Mouse (Mus musculus) MEL-GATA-1-ER (cell line): Measurements from ENCODE around the gene Pitpna.
"Not testable (repeated sequence)": the region's sequence is repeated elsewhere in the genome, so short reads cannot be mapped to it uniquely, and the experiment has no call there.

ENCODE experiments used
- DNase-seq: peaks from one replicate; pipeline ENCODE4 v3.0.0-alpha.2; 2012; ENCODE audit warnings: low read depth; ENCODE audit errors: extremely low read depth

Gene Pitpna

DNA sequence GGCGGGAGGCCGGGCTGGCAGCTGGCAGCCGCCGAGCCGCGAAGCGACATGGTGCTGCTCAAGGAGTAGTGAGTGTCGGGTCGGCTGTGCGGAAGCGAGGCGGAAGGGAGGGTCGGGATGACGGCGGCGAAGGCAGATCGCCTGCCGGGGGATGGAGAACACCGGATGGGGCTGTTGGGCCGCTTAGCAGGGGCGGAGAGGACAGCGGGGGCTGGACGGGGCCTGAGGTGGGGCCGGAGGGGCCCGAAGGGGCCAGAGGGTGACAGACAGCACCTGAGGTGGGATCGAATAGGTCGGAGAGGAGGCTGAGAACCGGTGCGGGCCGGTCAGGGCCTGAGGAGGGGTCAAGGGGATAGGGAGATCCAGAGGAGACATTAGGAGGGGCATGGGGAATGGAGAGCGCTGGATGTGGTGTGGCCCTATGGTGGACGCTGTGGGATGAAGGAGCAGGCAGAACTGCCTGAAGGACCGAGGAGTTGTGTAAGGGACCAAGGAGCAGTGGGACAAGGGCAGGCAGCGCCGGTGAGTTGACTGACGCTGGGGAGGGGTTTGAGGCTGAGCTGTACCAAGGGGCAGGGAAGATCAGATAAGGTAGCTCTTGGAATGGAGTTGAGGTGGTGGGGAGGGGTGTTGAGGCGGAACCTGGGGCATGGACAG, 516 bp downstream of the Pitpna start:
- peak; percentile 42 for DNase-seq

DNA sequence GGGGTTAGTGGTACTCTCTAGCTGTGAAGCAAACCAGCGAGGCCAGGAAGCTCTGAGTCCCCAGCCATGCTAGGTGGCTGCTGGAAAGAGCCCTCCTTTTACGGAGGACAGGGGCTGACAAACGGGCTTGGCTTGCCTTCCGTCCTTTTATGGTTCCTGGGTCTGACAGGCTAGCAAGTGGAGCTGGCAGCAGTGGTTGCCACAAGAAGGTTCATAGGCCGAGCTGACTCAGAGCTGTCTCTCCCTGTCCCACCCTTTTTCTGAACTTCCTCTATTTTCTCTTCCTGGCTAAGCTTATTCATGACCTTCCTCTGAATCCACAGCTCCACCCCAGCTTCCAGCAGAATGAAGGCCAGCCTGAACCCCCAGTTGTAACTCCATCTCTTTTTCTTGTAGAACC, 4.7 kb downstream of the Pitpna start:
- peak; percentile 77 for DNase-seq

DNA sequence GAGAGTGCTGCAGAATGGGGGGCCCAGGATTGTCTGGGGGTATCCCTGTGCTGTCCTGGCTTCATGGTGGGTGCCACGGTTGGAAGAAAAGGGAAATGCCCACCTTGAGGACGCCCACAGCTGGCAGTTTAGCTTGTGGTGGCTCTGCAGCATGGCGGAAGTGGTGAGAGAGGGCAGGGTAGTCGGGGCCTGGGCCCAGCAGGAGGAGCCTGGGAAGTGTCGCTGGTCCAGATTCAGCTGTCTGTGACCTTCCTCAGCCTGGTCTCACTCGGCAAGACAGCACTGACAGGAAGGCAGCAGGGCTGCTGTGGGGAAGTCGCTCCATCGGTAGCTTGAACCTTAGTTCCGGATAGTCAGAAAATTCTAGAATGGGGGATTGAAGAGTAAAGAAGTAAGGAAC, 6.5 kb downstream of the Pitpna start:
- no peak for DNase-seq

DNA sequence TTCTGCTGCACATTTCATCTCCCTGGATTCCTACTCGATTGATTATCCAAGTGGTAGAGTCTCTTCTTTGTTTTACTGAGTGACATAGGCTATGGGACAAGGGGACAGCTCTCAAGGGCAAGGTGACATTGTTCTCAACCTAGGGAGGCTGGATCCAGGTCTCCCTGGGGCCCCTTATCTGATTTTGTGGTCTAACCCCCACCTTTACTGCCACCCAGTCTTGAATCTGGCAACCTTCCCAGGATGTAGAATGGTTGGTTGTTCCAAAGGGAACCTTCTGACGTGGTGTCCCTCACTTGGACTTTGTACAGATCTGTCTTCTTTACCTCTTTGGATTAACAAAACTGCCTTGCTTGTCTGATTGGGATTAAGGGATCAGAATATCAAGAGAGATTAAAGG, 7.5 kb downstream of the Pitpna start:
- DNase-seq = no peak

DNA sequence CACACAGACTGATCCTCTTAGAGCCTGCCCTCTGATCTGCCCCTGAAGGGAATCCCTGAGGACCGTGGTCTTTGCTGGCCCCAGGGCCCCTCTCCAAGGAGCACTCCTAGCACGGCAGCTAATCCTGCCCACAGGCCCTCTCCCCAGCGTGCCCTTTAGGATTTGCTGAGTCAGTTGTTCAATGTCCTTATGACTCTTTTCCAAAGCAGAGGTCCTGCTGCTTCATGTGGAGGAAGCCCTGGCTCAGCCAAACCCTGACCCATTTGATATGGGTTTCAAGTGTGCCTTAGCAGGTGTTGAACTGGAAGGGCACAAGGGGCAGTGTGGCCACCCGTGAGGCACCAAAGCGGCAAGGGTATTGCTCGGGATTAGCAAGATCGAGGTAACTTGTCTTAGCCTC, 7.9 kb downstream of the Pitpna start:
- no peak for DNase-seq

DNA sequence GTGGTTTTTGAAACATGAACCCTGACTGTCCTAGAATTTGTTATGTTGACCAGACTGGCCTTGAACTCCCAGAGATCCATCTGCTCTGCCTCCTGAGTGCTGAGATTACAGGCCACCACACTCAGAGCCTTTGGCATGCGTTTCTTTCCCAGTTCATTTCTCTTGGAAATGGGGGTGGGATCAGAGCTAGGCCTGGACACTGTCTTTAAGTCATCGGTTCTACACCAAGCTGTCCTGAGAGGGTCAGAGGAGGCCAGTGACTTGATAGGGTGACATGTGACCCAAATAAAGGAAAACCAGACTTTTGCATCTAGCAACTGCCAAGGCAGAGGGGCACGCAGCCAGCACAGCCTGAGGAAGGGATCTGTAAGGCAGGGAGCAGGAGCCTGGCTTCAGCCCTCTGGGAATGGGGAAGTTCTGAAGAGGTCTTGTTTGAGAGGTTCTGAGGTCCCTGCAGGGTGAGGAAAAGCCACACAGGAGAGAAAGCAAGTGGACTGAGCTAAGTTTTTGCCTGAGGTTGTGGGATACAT, 8.9 kb downstream of the Pitpna start:
- DNase-seq = no peak

DNA sequence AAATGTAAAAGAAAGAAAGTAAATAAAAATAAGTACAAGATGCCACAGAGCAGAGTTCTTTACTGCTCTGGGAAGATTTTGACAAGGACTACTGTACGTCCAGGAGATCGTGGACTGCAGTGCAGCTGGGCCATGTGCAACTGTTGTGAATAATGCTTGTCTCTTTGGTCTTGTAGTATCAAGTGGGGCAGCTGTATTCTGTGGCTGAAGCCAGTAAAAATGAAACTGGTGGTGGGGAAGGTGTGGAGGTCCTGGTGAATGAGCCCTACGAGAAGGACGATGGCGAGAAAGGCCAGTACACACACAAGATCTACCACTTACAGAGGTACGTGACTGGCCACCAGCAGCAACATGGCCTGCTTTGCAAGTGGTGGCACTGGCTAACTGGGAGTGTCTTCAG, 10.1 kb downstream of the Pitpna start:
- DNase-seq = no peak

DNA sequence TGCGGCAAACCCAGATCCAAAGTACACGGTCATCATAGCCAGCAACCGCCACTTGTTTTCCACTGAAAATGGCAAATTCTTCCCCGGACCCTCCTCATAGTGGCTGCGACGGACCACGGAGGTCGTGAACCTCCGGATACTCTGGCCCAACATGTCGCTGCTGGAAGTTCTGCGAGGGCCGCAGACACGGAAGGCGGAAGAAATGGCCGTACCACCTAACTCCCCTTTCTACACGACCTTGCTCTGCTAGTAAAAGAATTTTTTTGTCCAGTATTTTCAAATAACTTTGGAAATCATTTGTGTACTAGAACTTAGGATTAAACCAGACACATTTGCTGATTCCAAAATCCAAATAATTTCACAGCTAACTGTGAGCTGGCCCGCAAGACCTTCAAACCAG, 11.9 kb downstream of the Pitpna start:
- not testable (repeated sequence) for DNase-seq

DNA sequence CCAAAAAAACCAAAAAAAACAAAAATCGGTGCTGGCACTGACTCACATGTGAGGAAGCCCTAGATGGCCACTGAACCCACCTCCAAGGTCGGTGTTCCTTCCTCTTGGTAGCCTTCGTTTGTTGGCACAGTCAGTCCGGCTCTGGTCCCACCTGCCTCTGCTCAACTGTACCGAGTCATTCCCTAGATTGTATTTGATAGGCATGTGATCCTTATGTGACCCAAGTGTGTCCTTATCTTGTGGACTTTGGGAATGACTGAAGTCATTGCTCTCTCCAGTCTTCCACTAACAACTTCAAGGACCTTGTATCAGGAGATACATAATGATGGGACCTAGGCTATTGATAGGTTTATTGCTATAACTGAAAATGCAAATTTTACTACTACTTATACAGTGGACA, 16.9 kb downstream of the Pitpna start:
- no peak for DNase-seq

DNA sequence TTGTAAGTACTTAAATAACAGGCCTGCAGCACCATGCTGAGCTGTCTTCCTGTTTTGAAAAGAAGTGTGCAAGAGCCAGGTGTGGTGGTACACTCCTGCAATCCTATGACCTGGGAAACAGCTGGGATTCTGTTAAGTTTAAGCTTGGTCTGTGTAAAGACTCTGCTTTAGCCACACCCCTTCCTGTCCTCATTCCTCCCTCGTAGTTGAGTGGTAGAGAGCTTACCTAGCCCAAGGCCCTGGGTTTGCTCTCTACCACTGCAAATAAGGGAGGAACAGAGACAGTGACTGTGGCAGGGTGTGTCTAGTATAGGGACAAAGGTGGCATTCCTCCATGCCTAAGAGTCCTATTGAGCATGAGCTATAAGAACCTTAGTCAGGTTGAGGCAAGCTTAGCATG, 17.4 kb downstream of the Pitpna start:
- no peak for DNase-seq

DNA sequence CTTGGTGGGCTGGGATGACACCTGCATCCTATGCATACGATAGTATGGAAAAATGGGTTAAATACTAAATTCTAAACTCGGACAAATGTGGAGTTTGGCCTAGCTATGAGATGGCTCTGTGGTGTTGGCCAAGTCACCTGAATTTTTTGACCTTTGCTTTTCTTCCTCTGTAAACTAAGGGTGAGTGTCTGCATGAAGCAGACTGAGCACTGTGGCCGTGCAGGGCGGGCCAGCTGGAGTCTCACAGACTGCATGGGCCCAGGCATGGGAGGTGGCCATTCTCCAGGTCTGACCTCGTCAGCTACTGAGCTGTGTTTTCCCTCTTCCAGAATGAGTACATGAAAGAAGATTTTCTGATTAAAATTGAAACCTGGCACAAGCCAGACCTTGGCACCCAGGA, 20.9 kb downstream of the Pitpna start:
- no peak for DNase-seq

DNA sequence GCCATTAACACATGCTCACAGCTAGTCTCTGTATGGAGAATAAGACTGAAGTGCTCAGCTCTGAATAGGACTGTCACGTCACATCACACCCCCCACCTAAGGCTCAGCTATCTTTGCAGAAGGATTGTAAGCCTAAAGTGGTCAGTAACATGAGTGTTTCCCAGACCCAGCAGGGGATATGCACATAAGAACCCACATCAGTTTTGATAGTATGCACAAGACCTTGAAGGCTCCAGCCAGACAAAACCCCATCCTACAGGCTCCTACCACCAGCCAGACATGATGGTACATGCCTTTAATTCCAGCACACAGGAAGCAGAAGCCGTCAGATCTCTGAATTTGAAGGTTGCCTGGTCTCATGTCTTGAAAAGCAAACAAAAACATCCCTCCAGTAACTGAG, 22.1 kb downstream of the Pitpna start:
- no peak for DNase-seq

DNA sequence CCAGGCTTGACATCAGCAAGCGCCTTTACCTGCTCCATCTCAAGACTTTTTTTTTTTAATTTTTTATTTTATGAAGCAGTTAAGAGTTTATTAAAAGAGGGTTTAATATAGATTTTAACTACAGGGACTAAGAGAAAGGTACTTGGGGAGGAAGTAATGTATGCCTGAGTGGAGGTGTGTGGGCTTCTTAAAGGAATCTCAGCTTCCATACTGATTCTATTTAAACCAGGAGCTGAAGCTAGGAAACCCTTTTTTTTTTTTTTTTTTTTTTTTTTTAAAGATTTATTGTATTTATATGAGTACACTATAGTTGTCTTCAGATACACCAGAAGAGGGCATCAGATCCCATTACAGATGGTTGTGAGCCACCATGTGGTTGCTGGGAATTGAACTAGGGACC, 26.9 kb downstream of the Pitpna start:
- DNase-seq = no peak

DNA sequence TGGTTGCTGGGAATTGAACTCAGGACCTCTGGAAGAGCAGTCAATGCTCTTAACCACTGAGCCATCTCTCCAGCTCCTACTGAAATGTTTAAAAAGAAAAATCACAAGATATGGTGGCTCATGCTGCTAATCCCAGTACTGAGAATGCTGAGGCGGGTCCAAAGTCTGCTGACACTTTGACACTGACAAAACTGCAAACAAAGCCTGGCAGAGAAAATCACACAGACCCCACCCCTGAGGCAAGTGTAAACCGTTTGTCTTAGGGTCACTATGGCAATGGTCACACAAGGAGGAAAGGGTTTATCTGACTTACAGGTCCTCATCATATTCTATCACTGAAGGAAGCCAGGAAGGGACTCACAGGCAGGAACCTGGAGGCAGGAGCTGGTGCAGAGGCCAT, 27.7 kb downstream of the Pitpna start:
- no peak for DNase-seq

DNA sequence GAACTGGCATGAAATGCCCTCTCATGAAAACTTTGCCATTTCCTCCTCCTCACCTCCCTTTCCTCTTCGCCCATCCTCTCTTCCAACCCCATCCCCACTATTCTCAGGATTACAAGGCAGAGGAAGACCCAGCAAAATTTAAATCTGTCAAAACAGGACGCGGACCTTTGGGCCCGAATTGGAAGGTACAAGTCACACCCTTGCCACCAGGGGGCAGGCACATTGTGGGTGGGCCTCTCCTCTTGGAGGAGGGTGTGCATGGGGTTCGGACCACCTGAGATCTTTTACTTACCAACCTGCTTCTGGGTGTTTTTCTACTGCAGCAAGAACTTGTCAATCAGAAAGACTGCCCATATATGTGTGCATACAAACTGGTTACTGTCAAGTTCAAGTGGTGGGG, 31.2 kb downstream of the Pitpna start:
- no peak for DNase-seq

DNA sequence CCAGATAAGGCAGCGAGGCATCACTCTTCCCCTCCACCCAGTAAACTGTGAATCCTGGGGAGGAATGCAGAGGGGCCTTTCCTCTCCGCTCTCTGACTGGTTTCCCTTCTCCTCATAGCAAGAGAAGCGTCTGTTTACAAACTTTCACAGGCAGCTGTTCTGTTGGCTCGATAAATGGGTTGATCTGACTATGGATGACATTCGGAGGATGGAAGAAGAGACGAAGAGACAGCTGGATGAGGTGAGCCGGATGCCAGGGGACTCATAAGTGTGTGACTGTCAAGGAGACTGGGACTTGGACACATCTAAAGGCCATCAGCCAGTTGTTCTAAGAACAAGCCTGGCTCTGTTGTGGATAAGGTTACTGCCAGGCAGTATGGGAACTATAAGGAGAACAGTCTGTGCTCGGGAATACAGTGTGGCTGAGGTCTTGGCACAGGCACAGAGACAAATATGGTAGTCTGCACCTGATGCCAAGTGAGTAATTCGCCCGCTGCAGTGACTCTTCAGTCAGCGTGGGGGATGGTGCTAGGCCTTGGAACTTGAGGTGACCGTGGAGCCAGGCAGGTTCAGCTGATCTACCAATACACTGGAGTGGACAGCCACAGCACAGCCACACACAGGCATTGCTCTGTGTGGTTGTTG, 32.4 kb downstream of the Pitpna start:
- no peak for DNase-seq

DNA sequence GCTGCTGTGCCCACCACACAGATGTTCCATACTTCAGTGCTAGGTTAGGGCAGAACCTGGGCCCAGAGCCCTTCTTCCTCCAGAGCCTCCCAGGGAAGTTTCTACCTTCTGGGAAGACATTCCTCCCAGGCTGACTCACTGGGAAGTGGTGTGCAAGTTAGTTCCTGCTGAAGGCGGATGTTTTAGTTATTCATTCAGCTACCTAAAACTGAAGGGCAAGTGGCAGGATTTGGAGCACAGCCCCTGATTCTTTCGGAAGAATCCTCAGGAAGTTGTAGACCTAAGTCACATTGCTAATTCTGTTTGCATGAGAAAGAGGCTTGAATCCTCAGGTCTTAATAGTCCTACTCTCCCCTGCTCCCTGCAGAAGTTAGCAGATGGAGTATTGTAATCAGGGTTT, 33.5 kb downstream of the Pitpna start:
- DNase-seq = no peak

DNA sequence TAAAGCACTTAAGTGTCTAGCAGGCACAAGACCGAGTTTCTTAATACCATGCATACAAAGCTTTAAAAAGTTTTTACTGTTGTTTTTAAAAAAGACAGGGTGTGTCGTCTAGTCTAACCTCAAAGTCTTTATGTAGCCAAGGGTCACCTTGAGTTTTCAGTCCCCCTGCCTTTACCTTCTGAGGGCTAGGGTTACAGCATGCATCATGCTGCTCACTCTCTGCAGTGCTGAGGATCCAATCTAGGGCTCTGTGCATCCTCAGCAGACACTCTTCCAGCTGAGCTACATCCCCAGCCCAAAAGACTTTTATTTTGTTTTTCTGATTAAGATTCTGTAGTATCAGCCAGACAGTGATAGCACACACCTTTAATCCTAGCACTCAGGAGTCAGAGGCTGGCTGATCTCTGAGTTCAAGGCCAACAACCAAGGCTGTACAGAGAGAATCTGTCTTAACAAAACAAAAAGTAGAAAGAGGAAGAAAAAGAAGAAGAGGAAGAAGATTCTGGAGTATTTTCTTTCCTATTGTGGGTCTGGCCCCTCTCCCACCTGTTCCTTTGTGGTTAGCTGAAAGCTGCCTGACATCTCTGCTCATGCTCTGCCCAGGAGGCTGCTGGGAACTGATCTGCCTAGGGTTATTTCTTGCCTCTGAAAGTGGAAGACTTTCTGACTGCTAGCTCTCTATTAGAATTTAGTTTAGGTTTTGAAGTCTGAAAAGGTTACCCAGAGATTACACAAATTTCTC, 34.9 kb downstream of the Pitpna start:
- DNase-seq = peak; percentile 71

DNA sequence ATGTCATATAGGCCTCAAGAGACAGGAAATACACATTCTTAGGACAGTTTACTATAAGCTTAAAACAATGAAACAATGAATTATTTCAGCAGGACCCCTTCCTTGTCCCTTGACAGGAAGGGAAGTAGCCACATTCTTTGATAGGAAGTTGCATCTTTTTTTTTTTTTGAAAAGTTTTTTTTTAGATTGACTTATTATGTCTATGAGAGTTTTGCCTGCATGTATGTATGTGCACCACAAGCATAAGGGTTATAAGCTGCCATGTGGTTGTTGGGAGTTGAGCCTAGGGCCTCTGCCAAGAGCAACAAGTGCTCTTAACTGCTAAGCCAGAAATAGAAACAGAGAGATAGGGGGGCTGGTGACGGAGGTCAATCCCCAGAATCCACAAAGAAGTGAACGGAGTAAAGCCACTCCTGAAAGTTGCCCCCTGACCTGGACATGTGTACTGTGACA, 36.2 kb downstream of the Pitpna start:
- no peak for DNase-seq

DNA sequence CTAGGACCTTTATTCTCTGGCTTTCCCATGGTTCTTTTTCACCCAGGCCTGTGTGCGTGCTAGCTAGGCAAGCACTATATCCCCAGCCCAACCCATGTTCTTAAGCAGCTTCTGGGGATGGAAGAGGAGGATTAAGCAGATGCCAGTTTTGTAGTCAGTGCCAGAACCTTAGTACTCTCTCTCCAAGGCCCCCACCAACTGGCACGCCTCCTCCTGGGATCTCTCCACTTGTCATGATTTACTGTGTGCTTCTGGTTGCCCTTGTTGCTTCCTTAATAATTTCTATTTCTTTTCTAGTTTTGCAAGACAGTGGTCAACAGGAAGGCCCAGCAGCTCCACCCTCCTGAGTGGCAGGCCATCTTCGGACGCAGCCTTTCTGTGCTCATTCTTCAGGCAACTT, 37.9 kb downstream of the Pitpna start:
- no peak for DNase-seq

DNA sequence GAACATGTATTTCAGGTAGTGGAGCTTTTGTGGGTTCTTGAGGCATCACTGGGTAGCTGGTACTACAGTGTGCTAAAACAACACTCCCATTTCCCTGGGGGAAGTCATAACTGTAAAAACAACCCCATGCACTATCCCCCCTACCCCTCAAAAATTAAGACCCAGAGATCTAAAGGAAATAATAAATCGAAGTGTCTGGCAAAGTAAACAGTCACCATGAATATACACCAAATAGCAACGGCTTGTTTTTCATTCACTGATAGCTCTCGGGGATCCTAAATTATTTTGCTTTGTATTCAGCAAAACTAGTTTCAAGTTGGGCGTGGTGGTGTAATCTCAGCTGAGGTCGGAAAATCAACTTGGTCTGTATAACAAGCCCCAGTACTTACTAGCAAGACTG, 42.2 kb downstream of the Pitpna start:
- no peak for DNase-seq

DNA sequence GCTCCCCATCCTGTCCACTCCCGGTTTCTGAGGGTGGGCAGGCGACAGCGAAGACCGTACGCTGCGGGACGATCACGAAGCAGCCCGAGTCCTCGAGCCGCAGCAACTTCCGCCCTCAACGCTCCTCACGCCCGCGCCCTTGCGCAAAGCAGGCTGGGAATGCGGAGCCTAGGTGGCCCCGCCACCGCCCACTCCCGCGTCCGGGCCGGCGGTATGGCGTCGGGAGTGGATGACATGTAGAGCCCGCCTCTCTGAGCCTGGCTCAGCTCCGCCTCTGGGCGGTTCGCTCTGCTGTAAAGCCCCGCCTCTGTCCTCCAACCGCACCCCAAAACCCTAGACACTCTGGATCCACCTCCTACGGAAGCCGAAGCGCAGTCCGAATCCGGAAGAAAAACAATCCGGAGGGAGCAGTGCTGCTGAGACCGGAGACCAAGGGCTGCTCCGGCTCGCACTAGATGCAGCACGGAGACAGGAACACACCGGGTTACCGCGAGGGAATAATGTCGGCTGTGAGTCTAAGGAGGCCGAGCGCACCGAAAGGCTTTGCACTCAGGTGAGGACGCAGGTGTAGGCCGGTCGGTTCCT, 42.8 kb downstream of the Pitpna start, which contains the start of gene Inpp5k:
TSS of gene Inpp5k (plus strand) at position 344 of the 585 bp plus-strand sequence.
- DNase-seq = peak; percentile 91
